Mouse (Mus musculus): ENCODE results near the gene Akap7.

Gene Akap7

GRCm38 (mm10) chr10:25307770-25308169 lies at the start of gene Akap7:
TSS of gene Akap7 (minus strand) at chr10:25307870.
- no peak for DNase-seq (ENCODE audit: low read depth, low spot score)

- DNase-seq (ENCODE audit: low read depth, low spot score): no peak
These were observed 46.7 kb upstream of the Akap7 start for GRCm38 (mm10) chr10:25354390-25354789.

GRCm38 (mm10) chr10:25353941-25354340 lies 46.3 kb upstream of the Akap7 start:
- no peak for DNase-seq (ENCODE audit: low read depth, low spot score)

- DNase-seq (ENCODE audit: low read depth, low spot score): no peak
These were observed 35.1 kb upstream of the Akap7 start for GRCm38 (mm10) chr10:25342801-25343200.

GRCm38 (mm10) chr10:25340675-25341074 lies 33.0 kb upstream of the Akap7 start:
- DNase-seq (ENCODE audit: low read depth, low spot score): no peak

- no peak for DNase-seq (ENCODE audit: low read depth, low spot score)
These were observed 25.9 kb upstream of the Akap7 start for GRCm38 (mm10) chr10:25333390-25334079.

- no peak for DNase-seq (ENCODE audit: low read depth, low spot score)
These were observed 23.8 kb upstream of the Akap7 start for GRCm38 (mm10) chr10:25331321-25332049.

- DNase-seq (ENCODE audit: low read depth, low spot score): no peak
These were observed 22.4 kb upstream of the Akap7 start for GRCm38 (mm10) chr10:25330094-25330493.

GRCm38 (mm10) chr10:25327511-25327910 lies 19.8 kb upstream of the Akap7 start:
- peak; percentile 64 for DNase-seq (ENCODE audit: low read depth, low spot score)

GRCm38 (mm10) chr10:25325690-25326089 lies 18.0 kb upstream of the Akap7 start:
- DNase-seq (ENCODE audit: low read depth, low spot score): no peak

GRCm38 (mm10) chr10:25321198-25321597 lies 13.5 kb upstream of the Akap7 start:
- DNase-seq (ENCODE audit: low read depth, low spot score): no peak

GRCm38 (mm10) chr10:25319531-25319930 lies 11.9 kb upstream of the Akap7 start:
- DNase-seq (ENCODE audit: low read depth, low spot score): peak; percentile 71

- no peak for DNase-seq (ENCODE audit: low read depth, low spot score)
These were observed 10.7 kb upstream of the Akap7 start for GRCm38 (mm10) chr10:25318405-25318804.

GRCm38 (mm10) chr10:25317665-25318064 lies 10.0 kb upstream of the Akap7 start:
- DNase-seq (ENCODE audit: low read depth, low spot score): no peak

- peak; percentile 88 for DNase-seq (ENCODE audit: low read depth, low spot score)
These were observed 6.3 kb upstream of the Akap7 start for GRCm38 (mm10) chr10:25313856-25314584.

GRCm38 (mm10) chr10:25311554-25312212 lies 4.0 kb upstream of the Akap7 start:
- DNase-seq (ENCODE audit: low read depth, low spot score): no peak

- DNase-seq (ENCODE audit: low read depth, low spot score): no peak
These were observed 3.1 kb upstream of the Akap7 start for GRCm38 (mm10) chr10:25310736-25311135.

- no peak for DNase-seq (ENCODE audit: low read depth, low spot score)
These were observed 2.3 kb upstream of the Akap7 start for GRCm38 (mm10) chr10:25309996-25310395.

- no peak for DNase-seq (ENCODE audit: low read depth, low spot score)
These were observed 2.5 kb downstream of the Akap7 start for GRCm38 (mm10) chr10:25305146-25305545.

GRCm38 (mm10) chr10:25304608-25305007 lies 3.1 kb downstream of the Akap7 start:
- no peak for DNase-seq (ENCODE audit: low read depth, low spot score)

- DNase-seq (ENCODE audit: low read depth, low spot score): no peak
These were observed 8.6 kb downstream of the Akap7 start for GRCm38 (mm10) chr10:25299031-25299529.

GRCm38 (mm10) chr10:25298264-25298671 lies 9.4 kb downstream of the Akap7 start:
- no peak for DNase-seq (ENCODE audit: low read depth, low spot score)

All from ZHBTc4 (cell line).